Mouse (Mus musculus) bone marrow macrophage, adult 2 months (primary cell): ENCODE measurements at regions not wholly inside any gene's neighbourhood (a gene's known extent, or its start where the extent isn't known, plus 50 kb on each side); places are given as distances from the start of the nearest gene placed in this dataset.

Experiments
- CTCF ChIP-seq: IDR thresholded peaks from 2 replicates; pipeline ENCODE4 v1.5.1; 2012; ENCODE audit warnings: low read depth, mild to moderate bottlenecking, low read length, moderate library complexity
- POLR2A ChIP-seq: IDR thresholded peaks from 2 replicates; pipeline ENCODE4 v1.6.1; 2012; ENCODE audit warnings: mild to moderate bottlenecking, low read depth, low read length, borderline replicate concordance

- no peak for TF ChIP-seq CTCF
- TF ChIP-seq POLR2A, result no peak
Observed at GRCm38 (mm10) chr2:169065166-169065698, 109.8 kb upstream of the Zfp64 start.
